Mouse (Mus musculus) ES-Bruce4 (cell line): ENCODE measurements around the gene Exo5.

Source experiments
- CTCF ChIP-seq: IDR thresholded peaks from one replicate; pipeline ENCODE4 v1.8.1; 2011; ENCODE audit warnings: low read depth, low read length
- EP300 ChIP-seq: IDR thresholded peaks from 2 replicates; pipeline ENCODE4 v1.6.1; 2011; ENCODE audit warnings: low read depth, low read length; ENCODE audit not compliant: insufficient read depth

- TF ChIP-seq EP300 (no peak), CTCF (no peak)
These were observed 26.7 kb upstream of the Exo5 start, which contains the start of gene Zfp69 for GRCm38 (mm10) chr4:120951428-120951973.
